Mouse (Mus musculus) embryonic facial prominence, embryonic 13.5 days (tissue): ENCODE measurements around the gene Psmb2. TPM values are rescaled to one million over a fixed set of nuclear protein-coding genes. Genes with fewer than 3 reads are reported as not detected.

Experiments used
- ATAC-seq: fragments of 200-750 bp; cut with Nextera tagmentation; 2 replicates; pipeline ENCODE4 v1.8.0; 2017; ENCODE audit warnings: low read depth; ENCODE audit not compliant: insufficient number of reproducible peaks, insufficient read depth, low FRiP score, low TSS enrichment
- H3K27ac ChIP-seq: fragments of 300-500 bp; sonication (generic); 2 replicates; pipeline ENCODE4 v1.5.1; 2015; ENCODE audit warnings: moderate library complexity, mild to moderate bottlenecking, inconsistent platforms
- H3K27me3 ChIP-seq: fragments of 300-500 bp; sonication (generic); 2 replicates; pipeline ENCODE4 v1.6.1; 2015; ENCODE audit warnings: mild to moderate bottlenecking, inconsistent platforms
- H3K36me3 ChIP-seq: fragments of 300-500 bp; sonication (generic); 2 replicates; pipeline ENCODE4 v1.6.1; 2015; ENCODE audit warnings: mild to moderate bottlenecking, inconsistent platforms
- H3K4me1 ChIP-seq: fragments of 300-500 bp; sonication (generic); 2 replicates; pipeline ENCODE4 v1.6.1; 2015; ENCODE audit warnings: inconsistent platforms
- H3K4me2 ChIP-seq: fragments of 300-500 bp; sonication (generic); 2 replicates; pipeline ENCODE4 v1.6.1; 2015; ENCODE audit warnings: moderate library complexity, mild to moderate bottlenecking, inconsistent platforms
- H3K4me3 ChIP-seq: fragments of 300-500 bp; sonication (generic); 2 replicates; pipeline ENCODE4 v1.5.1; 2015; ENCODE audit warnings: mild to moderate bottlenecking, inconsistent platforms
- H3K9ac ChIP-seq: fragments of 300-500 bp; sonication (generic); 2 replicates; pipeline ENCODE4 v1.6.1; 2015; ENCODE audit warnings: mild to moderate bottlenecking, inconsistent platforms
- H3K9me3 ChIP-seq: fragments of 300-500 bp; sonication (generic); 2 replicates; pipeline ENCODE4 v1.6.1; 2016; ENCODE audit warnings: inconsistent platforms
- WGBS: fragments of 180-500 bp; shearing (Covaris S2); methylation state at CpG from one replicate; pipeline ENCODE4 v1.1.7; 2015; ENCODE audit warnings: mixed read lengths; 5-methylcytosine and 5-hydroxymethylcytosine counted together
- polyA plus RNA-seq: library from polyadenylated mRNA; unstranded; fragments of >200 nt; fragmentation: Nextera tagmentation; extraction: Ambion mirVana; gene quantifications from 2 replicates; pipeline ENCODE4 v1.2.1, GENCODE M21; 2015

Psmb2 gene
- polyA plus RNA-seq, 1 experiment from 2014 or later = 482 TPM

DNA sequence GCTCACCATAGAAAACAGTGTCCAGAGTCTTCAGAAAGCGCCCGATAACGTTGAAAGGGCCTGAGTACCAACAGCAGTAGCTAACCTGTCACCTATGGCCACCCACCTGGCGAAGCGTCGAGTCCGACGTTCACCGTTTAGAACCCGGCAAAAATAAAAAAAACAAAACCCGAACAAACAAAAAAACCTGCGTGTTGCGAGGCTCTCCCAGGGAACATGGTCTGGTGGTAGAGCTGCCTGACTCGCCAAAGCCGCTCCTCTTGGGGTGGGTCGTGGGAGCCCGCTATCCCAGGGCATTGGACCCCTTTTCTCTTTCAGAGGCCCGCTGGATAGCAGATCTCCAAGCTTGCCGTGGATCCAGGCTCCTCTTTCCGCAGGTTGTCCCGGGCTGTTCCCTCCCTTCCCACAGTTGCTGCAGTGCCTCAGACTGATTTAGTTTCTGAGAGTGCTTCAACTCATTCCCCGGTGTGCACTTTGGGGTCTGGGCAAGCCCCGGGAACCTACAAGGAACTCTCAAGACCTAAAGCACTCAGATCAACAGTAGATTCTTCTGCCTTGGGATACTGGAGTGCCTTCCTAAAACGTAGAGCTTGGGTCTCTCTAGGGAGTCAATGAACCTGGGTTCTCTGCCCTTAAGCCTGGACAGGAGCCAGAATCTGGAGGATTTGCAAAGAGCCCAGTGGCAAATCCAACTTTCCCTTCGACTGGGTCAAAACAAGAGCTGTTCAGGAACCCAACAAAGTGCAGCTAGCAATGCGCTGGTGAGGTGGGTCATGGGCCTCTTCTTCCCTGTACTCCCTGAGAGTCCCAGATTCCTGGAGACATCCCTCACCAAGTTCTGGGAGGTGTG, 55.3 kb downstream of the Psmb2 start:
- H3K4me2 ChIP-seq = peak overlapping the region; percentile 41

DNA sequence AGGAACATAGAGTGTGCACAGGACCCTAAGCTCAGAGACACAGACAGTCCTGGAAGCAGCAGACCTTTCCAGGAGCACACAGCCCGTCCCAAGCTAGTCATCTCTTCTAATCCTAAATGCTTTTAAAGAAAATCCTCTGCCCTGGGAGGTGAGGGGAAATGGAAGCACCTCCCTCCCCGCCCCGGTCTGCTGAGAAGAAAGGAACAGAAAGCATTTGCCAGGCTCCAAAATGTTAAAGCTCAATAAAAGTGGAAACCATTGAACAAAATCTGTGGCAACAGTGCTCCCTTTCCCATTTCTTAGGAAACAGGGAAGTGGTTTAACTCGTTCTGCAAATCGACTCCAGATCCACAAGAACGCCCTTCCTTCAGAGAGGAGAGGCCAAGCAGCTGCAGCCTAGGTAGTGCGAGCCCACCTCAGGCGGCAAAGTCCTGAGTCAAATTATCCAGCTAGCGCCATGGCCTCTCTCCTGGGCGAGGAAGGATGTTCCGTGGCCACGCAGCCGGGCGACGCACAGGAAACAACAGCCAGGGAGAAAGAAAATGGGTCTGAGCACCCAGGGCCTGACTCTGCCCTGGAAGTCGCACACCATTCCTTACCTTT, 56.7 kb downstream of the Psmb2 start:
- Histone ChIP-seq H3K9me3 (no peaks in the 10 kb centered on the region), H3K27me3 (peaks cover 98% of the 10 kb centered on the region), H3K4me1 (peaks cover 30% of the 10 kb centered on the region), H3K4me3 (no peak overlapping the region; the same call in 1 of the 2 replicates), H3K36me3 (no peaks in the 10 kb centered on the region), H3K27ac (no peak overlapping the region), H3K4me2 (peak overlapping the region; percentile 33), H3K9ac (no peak overlapping the region)
- WGBS = 2% methylated on average over 16 of the region's 16 CpGs
- no peak for ATAC-seq

More for the DNA sequence above, 55.3 kb downstream of the Psmb2 start:
- Histone ChIP-seq H3K9me3 (no peaks in the 10 kb centered on the region), H3K27me3 (peaks cover 85% of the 10 kb centered on the region), H3K36me3 (no peaks in the 10 kb centered on the region), H3K4me1 (peaks cover 30% of the 10 kb centered on the region), H3K4me3 (peak overlapping the region; percentile 20), H3K27ac (no peak overlapping the region), H3K9ac (no peak overlapping the region)
- no peak for ATAC-seq
- 4% methylated on average over 26 of the region's 26 CpGs for WGBS

DNA sequence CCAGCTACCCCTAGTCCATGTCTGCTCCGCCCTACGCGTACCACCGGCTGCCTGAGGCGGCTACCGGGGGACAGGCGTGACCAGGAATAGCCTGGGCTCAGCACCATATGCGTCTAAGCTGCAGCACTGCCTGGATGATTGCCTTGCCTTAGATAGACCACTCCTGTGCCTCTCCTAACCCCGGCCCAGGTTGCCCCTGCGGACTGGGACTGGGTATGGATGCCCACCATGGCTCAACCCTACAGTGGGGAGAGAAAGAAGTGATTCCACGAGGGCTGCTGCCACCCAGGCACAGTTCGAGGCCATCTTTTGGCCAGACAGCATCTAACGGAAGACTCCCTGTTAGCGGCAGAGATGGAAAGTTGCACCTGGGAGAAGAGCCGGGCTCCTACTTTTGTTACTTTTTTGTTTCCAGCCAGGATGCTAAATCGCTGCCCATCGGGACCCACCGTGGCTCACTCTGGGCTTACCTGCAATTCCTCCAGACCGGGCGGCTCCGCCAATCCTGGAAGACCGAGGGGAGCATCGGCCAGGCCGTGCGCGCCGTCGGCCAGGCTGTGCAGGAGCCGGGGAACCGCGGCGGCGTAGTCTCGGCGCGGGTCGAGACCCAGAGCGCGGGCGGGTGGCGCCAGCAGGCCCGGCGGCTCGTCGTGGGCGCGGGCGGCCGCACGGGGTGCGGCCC, 57.4 kb downstream of the Psmb2 start:
- Histone ChIP-seq H3K9ac (peak overlapping the region; percentile 52; the same call in 1 of the 2 replicates), H3K4me1 (peaks cover 30% of the 10 kb centered on the region), H3K9me3 (no peaks in the 10 kb centered on the region), H3K4me3 (peak overlapping the region; percentile 38), H3K4me2 (peak overlapping the region; percentile 56), H3K27me3 (peaks cover 96% of the 10 kb centered on the region), H3K36me3 (no peaks in the 10 kb centered on the region), H3K27ac (no peak overlapping the region)
- 2% methylated on average over 51 of the region's 51 CpGs for WGBS
- no peak for ATAC-seq

GRCm38 (mm10) chr4:126735382-126736000, 58.1 kb downstream of the Psmb2 start:
- peaks cover 90% of the 10 kb centered on the region for H3K27me3 ChIP-seq
- peaks cover 35% of the 10 kb centered on the region for H3K4me1 ChIP-seq
- peak overlapping the region; percentile 52 for H3K9ac ChIP-seq
- ATAC-seq = no peak
- H3K36me3 ChIP-seq = no peaks in the 10 kb centered on the region
- H3K4me3 ChIP-seq = peak overlapping the region; percentile 38
- WGBS = 2% methylated on average over 55 of the region's 62 CpGs
- H3K27ac ChIP-seq = no peak overlapping the region
- H3K9me3 ChIP-seq = no peaks in the 10 kb centered on the region
- peak overlapping the region; percentile 56 for H3K4me2 ChIP-seq

GRCm38 (mm10) chr4:126736001-126736414, 58.6 kb downstream of the Psmb2 start, which contains the start of gene Tfap2e:
Gene Tfap2e (minus strand): TSS chr4:126736240.
- peak within 1 kb of the TSS; percentile 52 for H3K9ac ChIP-seq
- WGBS = under 1% methylated on average over 32 of the region's 32 CpGs

GRCm38 (mm10) chr4:126739966-126740676, 62.7 kb downstream of the Psmb2 start:
- WGBS = 14% methylated on average over 10 of the region's 10 CpGs
- Histone ChIP-seq H3K9me3 (no peaks in the 10 kb centered on the region), H3K9ac (no peak overlapping the region), H3K27me3 (peaks cover 43% of the 10 kb centered on the region), H3K36me3 (peaks cover 15% of the 10 kb centered on the region), H3K4me3 (no peak overlapping the region), H3K4me2 (no peak overlapping the region), H3K27ac (no peak overlapping the region), H3K4me1 (peaks cover 21% of the 10 kb centered on the region)
- ATAC-seq = no peak

More at GRCm38 (mm10) chr4:126736001-126736414, 58.6 kb downstream of the Psmb2 start, which contains the start of gene Tfap2e:
- Histone ChIP-seq H3K9me3 (no peaks in the 10 kb centered on the region), H3K36me3 (no peaks in the 10 kb centered on the region), H3K4me1 (peaks cover 35% of the 10 kb centered on the region), H3K4me2 (peak within 1 kb of the TSS; percentile 56), H3K27ac (no peak within 1 kb of the TSS), H3K4me3 (peak within 1 kb of the TSS; percentile 38), H3K27me3 (peaks cover 84% of the 10 kb centered on the region)
- ATAC-seq = 0 out of 2 replicates have a peak, but pooled peaks have one; percentile 40

GRCm38 (mm10) chr4:126741448-126741847, 64.0 kb downstream of the Psmb2 start:
- Histone ChIP-seq H3K4me3 (no peak overlapping the region), H3K4me2 (peak overlapping the region; percentile 39), H3K4me1 (peaks cover 9% of the 10 kb centered on the region), H3K27ac (no peak overlapping the region), H3K9me3 (no peaks in the 10 kb centered on the region), H3K27me3 (peaks cover 30% of the 10 kb centered on the region), H3K9ac (peak overlapping the region; percentile 27; the same call in 1 of the 2 replicates), H3K36me3 (peaks cover 28% of the 10 kb centered on the region)
- 7% methylated on average over 12 of the region's 12 CpGs for WGBS
- ATAC-seq = no peak

- 54% methylated on average over 2 of the region's 2 CpGs for WGBS
- Histone ChIP-seq H3K4me1 (peaks cover 9% of the 10 kb centered on the region), H3K4me3 (no peak overlapping the region), H3K27ac (no peak overlapping the region), H3K9ac (no peak overlapping the region), H3K4me2 (no peak overlapping the region), H3K27me3 (peaks cover 15% of the 10 kb centered on the region), H3K9me3 (no peaks in the 10 kb centered on the region), H3K36me3 (peaks cover 41% of the 10 kb centered on the region)
- ATAC-seq = no peak
Observed at GRCm38 (mm10) chr4:126742976-126743375, 65.5 kb downstream of the Psmb2 start.

DNA sequence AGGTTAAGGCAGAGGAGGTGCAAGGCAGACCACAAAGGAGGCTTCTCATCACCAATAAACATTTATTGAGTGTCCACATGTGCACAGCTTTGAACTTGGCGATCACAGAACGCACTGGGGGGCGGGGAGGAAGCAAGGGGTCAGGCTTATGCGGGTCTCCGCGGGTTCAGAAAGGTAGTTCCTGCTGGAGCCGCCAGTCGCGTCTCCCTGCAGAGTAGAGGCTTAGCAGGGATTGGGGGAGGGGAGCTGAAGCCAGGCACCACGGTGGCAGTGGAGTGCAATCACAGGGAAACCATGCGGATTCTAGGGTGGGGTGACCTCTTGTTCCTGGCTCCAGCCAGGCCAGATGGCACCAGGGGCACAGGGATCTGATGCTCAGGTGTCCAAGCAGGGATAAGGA, 66.3 kb downstream of the Psmb2 start:
- H3K27ac ChIP-seq = no peak overlapping the region
- WGBS = 11% methylated on average over 11 of the region's 11 CpGs
- H3K9ac ChIP-seq = no peak overlapping the region
- peaks cover 7% of the 10 kb centered on the region for H3K27me3 ChIP-seq
- no peak for ATAC-seq
- H3K4me1 ChIP-seq = peaks cover 14% of the 10 kb centered on the region
- no peaks in the 10 kb centered on the region for H3K9me3 ChIP-seq
- H3K36me3 ChIP-seq = peaks cover 48% of the 10 kb centered on the region
- no peak overlapping the region for H3K4me2 ChIP-seq
- no peak overlapping the region for H3K4me3 ChIP-seq

DNA sequence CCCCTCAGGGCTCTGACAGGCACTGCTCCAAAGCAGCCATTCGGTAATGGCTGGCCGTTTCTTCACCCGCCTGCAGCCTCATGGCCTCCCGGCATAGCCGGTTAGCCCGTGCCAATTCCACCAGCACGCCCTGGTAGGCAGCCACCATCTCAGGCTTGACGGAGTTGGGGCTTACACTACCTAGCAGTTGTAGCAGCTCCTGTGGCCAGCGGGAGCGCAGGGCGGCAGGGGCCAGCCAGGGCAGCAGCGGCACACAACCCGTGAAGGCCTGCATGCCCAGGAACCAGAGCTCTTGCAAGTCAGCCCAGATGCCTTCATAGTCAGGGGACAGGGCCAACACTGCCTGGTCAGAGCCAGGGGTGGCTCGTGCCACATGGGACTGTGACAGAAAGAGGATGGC, 67.4 kb downstream of the Psmb2 start:
- ATAC-seq = no peak
- Histone ChIP-seq H3K4me2 (no peak overlapping the region), H3K27ac (no peak overlapping the region), H3K27me3 (no peaks in the 10 kb centered on the region), H3K36me3 (peaks cover 59% of the 10 kb centered on the region), H3K4me1 (peaks cover 24% of the 10 kb centered on the region), H3K4me3 (no peak overlapping the region), H3K9ac (0 out of 2 replicates have a peak overlapping the region, but pooled peaks have one; percentile 4), H3K9me3 (no peaks in the 10 kb centered on the region)
- 90% methylated on average over 14 of the region's 14 CpGs for WGBS
